Comparison of ENCODE assay signal across 9 mouse cellular contexts in genomic region chr1:74894966-74895365, GRCm38 (mm10). TPM values are rescaled to one million over a fixed set of nuclear protein-coding genes. Genes with fewer than 3 reads are reported as not detected.
DNase-seq lines count a peak whose midpoint lies in the region; ATAC-seq lines count a peak whose summit lies in the region.
"Had no signal": no experiment of that assay in that cellular context is flagged by ENCODE, and none has a peak within 500 bp of the region (broad histone marks: within the 10 kb centered on the region; RNA-seq: fewer than 3 reads in every experiment).

No protein-coding gene starts in this region.

- no peaks in the 10 kb centered on the region for H3K9me3 ChIP-seq in embryonic facial prominence, embryonic 11.5 days (replicated peaks; ENCODE audit: control insufficient read depth, low read length)

- no peak overlapping the region for H3K27ac ChIP-seq in embryonic facial prominence, embryonic 11.5 days (replicated peaks; ENCODE audit: low read depth, low read length)

- peak; percentile 27 to 71 for DNase-seq in heart, adult 18-20 months
- DNase-seq in heart, postnatal 25 days (ENCODE audit: low spot score): no peak
- DNase-seq in B cell, adult 2 months: peak; percentile 77 to 83
- DNase-seq in adrenal gland, postnatal 25 days: peak; percentile 62
- DNase-seq in embryonic facial prominence, embryonic 11.5 days (ENCODE audit: low spot score): peak; percentile 70
- peak; percentile 47 to 72 for DNase-seq in layer of hippocampus, adult 18-20 months (ENCODE audit: low spot score in 2 of 2)
- peak; percentile 47 to 59 for DNase-seq in lung, postnatal 4 days
- peak; percentile 64 for DNase-seq in splenic B cell, adult 2 months (ENCODE audit: low read depth, low spot score)

- H3K36me3 ChIP-seq in embryonic facial prominence, embryonic 11.5 days (replicated peaks; ENCODE audit: control insufficient read depth, insufficient read depth, low read depth, low read length): no peaks in the 10 kb centered on the region
- no peaks in the 10 kb centered on the region for H3K36me3 ChIP-seq in splenic B cell, adult 2 months (ENCODE audit: control insufficient read depth, insufficient read depth, low read length, poor library complexity, severe bottlenecking)

- H3K4me3 ChIP-seq in embryonic facial prominence, embryonic 11.5 days (ENCODE audit: low read depth, low read length): no peak overlapping the region

- H3K4me1 ChIP-seq in embryonic facial prominence, embryonic 11.5 days (ENCODE audit: control insufficient read depth, insufficient read depth, low read length): peaks cover 2% of the 10 kb centered on the region; the same call in 1 of the 2 replicates

- H3K9ac ChIP-seq in embryonic facial prominence, embryonic 11.5 days (replicated peaks; ENCODE audit: low read length): no peak overlapping the region

- no peak overlapping the region for H3K4me2 ChIP-seq in embryonic facial prominence, embryonic 11.5 days (ENCODE audit: low read depth, low read length)

- H3K27me3 ChIP-seq in embryonic facial prominence, embryonic 11.5 days (ENCODE audit: control insufficient read depth, insufficient read depth, low read length): peaks cover 80% of the 10 kb centered on the region
- no peaks in the 10 kb centered on the region; the same call in 1 of the 2 replicates for H3K27me3 ChIP-seq in splenic B cell, adult 2 months (ENCODE audit: control insufficient read depth, insufficient read depth, low read length, poor library complexity, severe bottlenecking)

- WGBS in embryonic facial prominence, embryonic 11.5 days: 19% methylated on average over 4 of the region's 4 CpGs

- intact Hi-C loops in heart, postnatal 25 days (cut with DNase I): no loop called here

- no peak for ATAC-seq in embryonic facial prominence, embryonic 11.5 days (replicated peaks; ENCODE audit: insufficient number of reproducible peaks, low FRiP score, low TSS enrichment, low read depth)

RNA-seq across cellular contexts. Expression of gene Cryba2, which starts 2.0 kb away (rescaled TPM):
- not detected for total RNA-seq in heart, adult 18-20 months (2021)
- not detected for total RNA-seq in heart, postnatal 25 days (2021)
- 2.2 TPM in 1 of 2 replicates, not detected in the other for total RNA-seq in adrenal gland, postnatal 25 days (2021)
- polyA plus RNA-seq in embryonic facial prominence, embryonic 11.5 days (2014; fragmentation: Nextera tagmentation; extraction: Ambion mirVana): 0.62 and 5.2 TPM in 2 replicates
- under 1 TPM in 1 of 2 experiments, not detected in 1; 0.48 TPM for total RNA-seq in layer of hippocampus, adult 18-20 months (2021)
- polyA plus RNA-seq: heart, embryonic 16.5 days had no signal

RNA-seq across cellular contexts. Expression of gene Fev, which starts 9.7 kb away (rescaled TPM):
- not detected for total RNA-seq in heart, adult 18-20 months (2021)
- not detected for total RNA-seq in heart, postnatal 25 days (2021)
- 1.7 and 1.8 TPM in 2 replicates for total RNA-seq in adrenal gland, postnatal 25 days (2021)
- 0.40 and 0.62 TPM in 2 replicates for polyA plus RNA-seq in embryonic facial prominence, embryonic 11.5 days (2014; fragmentation: Nextera tagmentation; extraction: Ambion mirVana)
- total RNA-seq in layer of hippocampus, adult 18-20 months (2021): not detected

RNA-seq across cellular contexts. Expression of gene Cdk5r2, which starts 40.2 kb away (rescaled TPM):
- not detected for total RNA-seq in heart, adult 18-20 months (2021)
- total RNA-seq in heart, postnatal 25 days (2021): not detected
- total RNA-seq in adrenal gland, postnatal 25 days (2021): 4.3 and 5.1 TPM in 2 replicates
- polyA plus RNA-seq in embryonic facial prominence, embryonic 11.5 days (2014; fragmentation: Nextera tagmentation; extraction: Ambion mirVana): 0.84 and 1.1 TPM in 2 replicates
- 100 to 1,000 TPM; 203 to 204 TPM for total RNA-seq in layer of hippocampus, adult 18-20 months (2021)
- polyA plus RNA-seq: heart, embryonic 16.5 days had no signal

RNA-seq across cellular contexts. Expression of gene Cfap65, which starts 40.4 kb away (rescaled TPM):
- total RNA-seq in heart, adult 18-20 months (2021): under 1 TPM in 1 of 2 experiments, not detected in 1; 0.33 TPM
- total RNA-seq in heart, postnatal 25 days (2021): not detected
- 0.06 TPM in 1 of 2 replicates, not detected in the other for total RNA-seq in adrenal gland, postnatal 25 days (2021)
- 0.06 TPM in 1 of 2 replicates, not detected in the other for polyA plus RNA-seq in embryonic facial prominence, embryonic 11.5 days (2014; fragmentation: Nextera tagmentation; extraction: Ambion mirVana)
- total RNA-seq in layer of hippocampus, adult 18-20 months (2021): 1 to 10 TPM; 1.8 to 3.1 TPM

RNA-seq across cellular contexts. Expression of gene Ihh, which starts 56.5 kb away (rescaled TPM):
- under 1 TPM; 0.20 to 0.41 TPM for total RNA-seq in heart, adult 18-20 months (2021)
- under 1 TPM in 1 of 2 experiments, not detected in 1; 0.11 TPM for total RNA-seq in heart, postnatal 25 days (2021)
- 0.24 TPM in 1 of 2 replicates, not detected in the other for total RNA-seq in adrenal gland, postnatal 25 days (2021)
- 0.32 TPM in 1 of 2 replicates, not detected in the other for polyA plus RNA-seq in embryonic facial prominence, embryonic 11.5 days (2014; fragmentation: Nextera tagmentation; extraction: Ambion mirVana)
- under 1 TPM; 0.20 to 0.32 TPM for total RNA-seq in layer of hippocampus, adult 18-20 months (2021)

Comparison
In these comparisons a context has a peak if more than half of its experiments do, and no peak if none do; other contexts are left out.
1. RNA of gene Cdk5r2, which starts 40.2 kb away (total RNA-seq): 203 to 204 TPM in layer of hippocampus, adult 18-20 months; 4.3 to 5.1 TPM in adrenal gland, postnatal 25 days, not detected in heart, adult 18-20 months and not detected in heart, postnatal 25 days; every median in the first group is over 10 times any median in the second.